Mouse (Mus musculus): ENCODE measurements around the gene Clec1a. TPM values are rescaled to one million over a fixed set of nuclear protein-coding genes. Genes with fewer than 3 reads are reported as not detected.

Clec1a gene
- polyA plus RNA-seq (2012; rRNA removed; ENCODE audit: low replicate concordance) = 0.14 and 0.46 TPM in 2 replicates

GRCm38 (mm10) chr6:129451411-129452039, at the start of gene Clec1a:
Gene Clec1a (minus strand): TSS chr6:129452000.

GRCm38 (mm10) chr6:129408562-129408961, 43.2 kb downstream of the Clec1a start, which contains the start of gene Clec9a:
Gene Clec9a (plus strand): TSS chr6:129408862.

GRCm38 (mm10) chr6:129396997-129397396, 54.8 kb downstream of the Clec1a start, which contains the start of gene Clec1b:
Gene Clec1b (plus strand): TSS chr6:129397297.

GRCm38 (mm10) chr6:129385774-129386173, 66.0 kb downstream of the Clec1a start, which contains the start of gene Clec12b:
Gene Clec12b (minus strand): TSS chr6:129385874.

Other genes with a start within 250 kb of the Clec1a start
- gene Cd69, start 176.6 kb downstream of the Clec1a start, polyA plus RNA-seq (2012; rRNA removed; ENCODE audit: low replicate concordance) = 0.06 and 0.27 TPM in 2 replicates
- not detected in 2 replicates for gene 4922502D21Rik, start 120.2 kb downstream of the Clec1a start, polyA plus RNA-seq (2012; rRNA removed; ENCODE audit: low replicate concordance)
- gene Clec12a, start 109.3 kb downstream of the Clec1a start, polyA plus RNA-seq (2012; rRNA removed; ENCODE audit: low replicate concordance) = 0.06 TPM in 1 of 2 replicates, not detected in the other
- not detected in 2 replicates for gene Clec12b, start 66.1 kb downstream of the Clec1a start, polyA plus RNA-seq (2012; rRNA removed; ENCODE audit: low replicate concordance)
- gene Clec1b, start 54.7 kb downstream of the Clec1a start, polyA plus RNA-seq (2012; rRNA removed; ENCODE audit: low replicate concordance) = 0.06 and 0.47 TPM in 2 replicates
- 0.06 and 0.34 TPM in 2 replicates for gene Clec9a, start 43.1 kb downstream of the Clec1a start, polyA plus RNA-seq (2012; rRNA removed; ENCODE audit: low replicate concordance)
- gene Olr1, start 55.2 kb upstream of the Clec1a start, polyA plus RNA-seq (2012; rRNA removed; ENCODE audit: low replicate concordance) = not detected in 2 replicates
- gene Tmem52b, start 60.6 kb upstream of the Clec1a start, polyA plus RNA-seq (2012; rRNA removed; ENCODE audit: low replicate concordance) = not detected in 2 replicates
- gene Gabarapl1, start 81.2 kb upstream of the Clec1a start, polyA plus RNA-seq (2012; rRNA removed; ENCODE audit: low replicate concordance) = 11.0 and 14.0 TPM in 2 replicates
- gene Klre1, start 125.9 kb upstream of the Clec1a start, polyA plus RNA-seq (2012; rRNA removed; ENCODE audit: low replicate concordance) = not detected in 2 replicates
- gene Klrd1, start 139.8 kb upstream of the Clec1a start, polyA plus RNA-seq (2012; rRNA removed; ENCODE audit: low replicate concordance) = not detected in 2 replicates
- not detected in 2 replicates for gene Klrk1, start 171.9 kb upstream of the Clec1a start, polyA plus RNA-seq (2012; rRNA removed; ENCODE audit: low replicate concordance)
- not detected in 2 replicates for gene Klrc3, start 191.3 kb upstream of the Clec1a start, polyA plus RNA-seq (2012; rRNA removed; ENCODE audit: low replicate concordance)
- not detected in 2 replicates for gene Klrc2, start 208.7 kb upstream of the Clec1a start, polyA plus RNA-seq (2012; rRNA removed; ENCODE audit: low replicate concordance)
- not detected in 2 replicates for gene Klrc1, start 227.0 kb upstream of the Clec1a start, polyA plus RNA-seq (2012; rRNA removed; ENCODE audit: low replicate concordance)

Data from duodenum, adult 2 months (tissue).